Mouse (Mus musculus): ENCODE measurements around the gene Ptgdr2. TPM values are rescaled to one million over a fixed set of nuclear protein-coding genes. Genes with fewer than 3 reads are reported as not detected.
A peak's percentile ranks its signal among the peaks of the same experiment; 100 is the strongest.

The Ptgdr2 gene
- total RNA-seq, 2 experiments from 2014 or later: 0.12 to 0.23 TPM

DNA sequence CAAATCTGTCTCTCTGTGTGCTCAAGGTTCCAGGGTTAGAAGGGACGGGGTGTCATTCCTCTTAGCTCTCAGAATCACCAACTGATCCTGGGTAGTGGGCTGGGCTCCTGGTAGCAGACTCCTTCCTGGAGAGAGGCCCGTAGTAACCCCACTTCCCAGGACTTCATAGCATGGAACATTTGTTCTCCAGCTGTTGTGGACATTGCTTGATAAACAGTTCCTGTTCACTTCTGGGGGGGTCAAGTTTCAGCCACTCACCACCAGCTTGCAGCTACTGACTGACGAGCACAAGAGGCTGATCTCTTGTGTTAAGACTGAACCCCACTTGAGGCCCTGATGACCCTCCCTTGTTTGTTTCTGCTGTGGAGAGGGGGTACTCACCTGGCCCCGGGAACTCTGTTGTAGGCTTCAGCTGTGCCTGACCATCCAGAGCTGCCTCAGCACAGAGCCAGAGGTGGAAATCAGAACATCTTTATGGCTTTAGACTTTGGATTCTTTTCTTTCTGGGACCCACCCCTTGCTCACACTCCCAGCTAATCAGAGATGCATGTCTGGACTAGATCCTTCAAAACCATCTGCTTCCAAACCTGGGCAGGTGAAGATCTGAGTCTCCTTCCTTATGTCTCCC, 37.4 kb downstream of the Ptgdr2 start, which contains the start of gene Ms4a10:
TSS of gene Ms4a10 (minus strand) at position 433 of the 628 bp plus-strand sequence.
- no peak for DNase-seq (ENCODE audit: low spot score in 2 of 2)

DNA sequence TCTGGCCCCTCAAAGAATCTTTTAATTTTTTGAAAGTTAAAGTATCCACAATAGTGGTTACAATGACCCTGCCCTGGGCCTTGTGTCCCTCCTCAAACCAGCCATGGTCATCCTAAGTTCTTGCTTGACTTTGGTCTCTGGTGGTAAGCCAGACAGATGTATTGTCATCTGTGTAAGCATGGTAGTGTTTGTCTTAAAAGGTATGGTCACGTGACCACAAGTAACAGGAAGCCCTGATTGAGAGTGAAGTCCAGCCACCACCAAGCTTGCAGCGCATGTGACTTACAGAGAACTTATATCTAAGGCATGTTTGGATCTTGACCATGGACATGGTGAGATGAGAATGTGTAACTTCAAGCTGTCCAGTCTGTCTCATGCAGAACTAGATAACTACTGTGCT, 38.2 kb downstream of the Ptgdr2 start:
- DNase-seq (ENCODE audit: low spot score in 2 of 2): no peak

DNA sequence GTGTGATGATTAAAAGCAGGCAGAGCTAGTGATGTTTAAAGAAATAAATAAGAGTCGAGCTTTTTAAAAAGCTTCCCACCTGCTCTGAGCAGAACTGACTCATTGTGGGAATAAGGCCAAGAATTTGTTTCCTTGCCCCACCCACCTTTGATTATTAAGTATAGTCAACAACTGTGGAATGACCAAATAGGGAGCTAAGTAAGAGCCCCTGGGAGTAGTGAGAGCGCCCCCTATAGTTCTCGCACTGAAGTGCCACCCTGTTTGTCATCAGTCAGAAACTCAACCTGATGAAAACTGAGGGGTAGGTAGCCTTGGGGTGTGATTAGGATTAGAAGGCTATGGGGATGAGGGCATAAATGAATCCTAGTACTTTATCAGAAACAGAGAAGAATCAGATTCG, 39.4 kb downstream of the Ptgdr2 start:
- DNase-seq (ENCODE audit: low spot score in 2 of 2): no peak

DNA sequence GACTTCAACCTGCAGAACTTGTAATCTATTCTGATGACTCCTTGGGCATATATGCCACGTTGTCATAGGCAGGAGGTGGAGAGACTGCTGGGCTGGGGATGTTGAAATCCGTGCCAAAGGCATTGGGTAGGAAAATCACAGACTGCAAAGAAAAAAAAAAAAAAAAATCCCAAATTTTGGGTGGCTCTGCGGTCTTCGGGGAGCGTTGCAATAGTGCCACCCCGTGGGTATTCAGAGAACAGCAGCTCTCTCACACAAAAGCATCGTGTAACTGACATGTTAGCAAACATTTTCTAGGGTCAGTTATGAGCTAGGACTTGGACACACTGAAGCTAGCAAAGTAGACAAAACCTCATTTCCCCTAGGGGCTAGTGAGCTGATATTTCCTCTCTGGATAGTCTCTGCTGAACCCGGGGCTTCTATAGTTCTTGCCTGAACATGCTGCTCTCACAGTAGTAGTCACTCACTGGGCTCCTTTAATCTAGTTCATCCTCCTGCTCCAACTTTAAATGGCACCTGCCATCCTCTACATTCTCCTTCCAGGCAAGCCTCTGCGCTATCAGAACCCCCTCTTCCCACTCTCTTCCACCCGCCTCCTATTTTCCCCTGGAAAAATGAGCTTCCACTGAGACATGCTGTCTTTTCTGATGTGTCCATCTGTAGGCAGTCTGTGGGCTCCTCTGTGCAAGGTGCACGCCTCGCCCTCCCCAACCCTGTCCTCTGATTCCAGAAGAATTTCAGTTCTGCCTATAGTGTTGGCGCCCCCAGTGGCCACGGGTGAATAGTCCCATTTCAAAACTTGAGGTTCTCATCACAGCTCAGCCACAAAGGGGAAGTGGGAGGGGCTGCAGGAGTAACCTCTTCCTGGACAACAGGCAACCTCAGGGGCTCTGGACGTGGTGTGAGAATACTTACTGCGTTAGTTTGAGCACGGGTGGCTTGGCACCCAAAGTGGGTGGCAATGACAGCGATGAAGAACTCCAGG, 42.5 kb downstream of the Ptgdr2 start:
- peak; percentile 29 to 77 for DNase-seq (ENCODE audit: low spot score in 2 of 2)

DNA sequence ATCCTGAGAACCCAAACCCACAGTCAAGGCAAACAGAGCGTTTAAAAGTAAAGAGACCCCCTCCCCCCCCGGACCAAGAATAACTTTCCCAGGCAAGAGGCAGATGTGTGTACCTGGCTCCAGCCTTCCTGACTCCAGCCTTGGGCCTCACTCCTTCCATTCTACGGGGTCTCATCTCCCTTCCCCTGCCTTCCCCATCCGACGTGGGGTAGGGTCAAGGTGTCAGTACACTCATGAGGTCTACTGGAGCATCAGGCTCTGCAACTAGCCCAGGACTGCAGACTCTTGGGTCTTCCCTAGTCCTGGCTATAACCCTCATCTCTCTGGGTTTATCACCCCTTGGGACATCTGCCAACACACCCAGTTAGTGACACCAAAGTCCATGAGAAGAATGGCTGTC, 43.2 kb downstream of the Ptgdr2 start:
- no peak for DNase-seq (ENCODE audit: low spot score in 2 of 2)

DNA sequence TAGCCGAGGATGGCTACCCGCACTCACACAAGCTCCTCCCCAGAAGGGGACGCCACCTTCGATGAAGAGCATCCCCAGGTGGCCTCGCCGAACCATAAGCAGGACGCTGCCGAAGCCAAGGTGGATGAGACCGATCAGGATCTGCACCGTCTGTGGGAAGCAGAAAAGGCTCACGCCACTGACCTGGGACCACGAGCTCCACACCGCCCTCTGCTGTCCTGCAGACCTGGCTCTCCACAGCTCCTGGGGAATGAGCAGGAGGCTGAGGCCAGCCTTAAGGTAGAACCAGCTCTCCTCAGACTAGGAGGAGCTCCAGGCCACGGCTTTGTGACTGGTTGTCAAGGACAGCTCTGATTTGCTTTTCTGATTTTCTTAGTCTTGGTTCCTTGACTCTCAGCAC, 46.2 kb downstream of the Ptgdr2 start:
- no peak for DNase-seq (ENCODE audit: low spot score in 2 of 2)

DNA sequence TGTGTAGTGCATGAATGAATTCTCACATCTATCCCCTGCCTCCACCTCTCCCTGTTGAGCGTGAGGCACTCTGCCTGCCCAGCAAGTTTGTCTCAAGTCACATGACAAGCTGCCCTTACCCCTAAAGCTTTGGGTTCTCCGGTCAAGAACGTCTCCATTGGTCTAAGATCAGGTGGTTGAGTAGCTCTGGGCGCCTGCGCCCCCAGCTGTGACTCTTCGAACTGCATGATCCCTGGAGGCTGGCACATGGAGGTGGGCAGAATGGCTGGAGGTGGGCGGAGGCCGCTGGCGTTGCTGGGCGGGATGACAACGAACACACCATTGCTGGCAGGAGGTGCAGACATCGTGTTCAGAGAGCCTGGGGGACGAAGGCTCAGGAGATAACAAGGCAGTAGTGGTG, 47.6 kb downstream of the Ptgdr2 start:
- DNase-seq (ENCODE audit: low spot score in 2 of 2): no peak

DNA sequence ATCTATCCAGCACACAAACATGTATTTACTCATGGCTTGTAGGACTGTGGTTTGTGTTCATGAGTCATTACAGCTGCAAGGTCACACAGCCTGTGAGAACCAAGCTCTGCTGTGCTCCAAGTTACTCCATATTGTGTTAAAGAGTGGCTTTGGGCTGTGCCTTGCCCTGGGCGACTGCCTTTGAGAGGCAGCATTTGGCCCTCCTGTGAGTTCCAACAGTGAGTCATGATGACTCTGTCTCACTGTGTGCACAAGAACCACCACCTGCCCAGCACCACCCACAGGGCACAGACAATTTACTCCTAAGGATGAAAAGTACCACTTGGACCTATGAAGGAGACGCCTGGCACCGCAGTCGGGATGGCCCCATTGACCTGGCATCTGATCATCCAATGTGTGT, 48.9 kb downstream of the Ptgdr2 start:
- no peak for DNase-seq (ENCODE audit: low spot score in 2 of 2)

DNA sequence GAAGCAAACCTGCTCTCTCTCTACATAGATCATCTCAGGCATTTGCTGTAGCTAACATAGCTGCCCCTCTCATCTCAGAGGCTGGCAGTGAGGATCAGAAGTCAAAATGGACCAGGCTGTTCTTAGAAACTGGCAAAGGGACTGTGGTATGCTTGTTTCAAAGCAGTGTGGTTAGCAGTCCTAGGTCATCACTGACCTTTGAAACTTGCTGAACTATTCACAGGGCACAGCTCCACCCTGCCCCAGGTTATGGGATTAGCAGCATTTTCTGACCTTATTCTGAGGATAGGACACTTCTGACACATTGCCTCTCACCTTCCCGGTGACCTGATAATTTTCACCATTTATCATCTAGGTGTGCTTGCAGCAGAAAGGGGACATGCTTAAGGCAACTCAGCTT, 51.6 kb downstream of the Ptgdr2 start:
- no peak for DNase-seq (ENCODE audit: low spot score in 2 of 2)

DNA sequence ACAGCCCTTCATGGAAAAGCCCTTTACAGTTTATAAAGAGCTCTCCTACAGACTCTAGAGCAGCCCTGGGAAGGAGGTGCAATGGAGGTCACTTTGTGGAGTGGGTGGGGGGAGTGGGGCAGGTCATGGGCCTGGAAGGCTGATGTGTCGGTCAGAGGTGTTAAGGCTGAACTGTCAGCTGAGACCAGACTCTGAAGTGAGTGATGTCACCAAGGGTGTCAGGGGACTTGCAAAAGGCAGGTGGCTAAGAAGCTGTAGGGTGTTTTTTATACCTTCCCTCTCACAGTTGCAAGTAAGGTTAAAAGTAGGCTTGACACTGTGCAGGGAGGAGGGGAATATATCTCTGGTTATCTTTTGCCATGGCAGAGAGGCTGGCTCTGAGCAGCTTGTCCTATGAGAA, 53.8 kb downstream of the Ptgdr2 start:
- no peak for DNase-seq (ENCODE audit: low spot score in 2 of 2)

DNA sequence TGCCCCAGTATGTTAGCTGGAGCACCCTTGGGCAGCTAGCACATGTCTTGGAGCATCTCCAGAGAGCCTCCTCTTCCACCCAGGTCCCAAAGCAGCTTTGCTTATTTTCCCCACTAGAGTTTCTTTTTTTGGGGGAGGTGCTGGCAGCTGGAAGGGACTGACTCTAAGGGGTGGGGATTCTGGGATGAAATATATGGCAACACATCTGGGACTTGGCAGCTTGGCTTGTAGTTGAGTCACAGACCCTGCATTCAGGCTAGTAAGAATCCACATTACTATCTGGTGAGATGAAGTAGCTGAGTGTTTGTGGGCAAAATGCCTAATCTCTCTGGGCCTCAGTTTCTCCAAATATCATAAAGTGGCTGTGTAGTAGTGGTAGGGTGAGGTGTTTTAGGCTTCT, 55.0 kb downstream of the Ptgdr2 start:
- no peak for DNase-seq (ENCODE audit: low spot score in 2 of 2)

Other genes starting within 250 kb of the Ptgdr2 start
- gene Vps37c, start 248.4 kb upstream of the Ptgdr2 start, total RNA-seq (2021): 10 to 100 TPM; 19.3 to 23.1 TPM
- not detected for gene Cd5, start 198.2 kb upstream of the Ptgdr2 start, total RNA-seq (2021)
- under 1 TPM in 1 of 2 experiments, not detected in 1; 0.57 TPM for gene Cd6, start 107.1 kb upstream of the Ptgdr2 start, total RNA-seq (2021)
- gene Slc15a3, start 97.4 kb upstream of the Ptgdr2 start, total RNA-seq (2021): 1 to 10 TPM in 1 of 2 experiments, under 1 TPM in 1; 0.89 to 1.4 TPM
- gene Tmem132a, start 67.2 kb upstream of the Ptgdr2 start, total RNA-seq (2021): 100 to 1,000 TPM; 148 to 178 TPM
- gene Tmem109, start 55.2 kb upstream of the Ptgdr2 start, total RNA-seq (2021): 10 to 100 TPM; 46.9 to 51.0 TPM
- 100 to 1,000 TPM; 197 to 217 TPM for gene Prpf19, start 41.9 kb upstream of the Ptgdr2 start, total RNA-seq (2021)
- gene Zp1, start 16.5 kb upstream of the Ptgdr2 start, total RNA-seq (2021): not detected
- 1 to 10 TPM; 8.2 to 8.5 TPM for gene Ccdc86, start 12.1 kb downstream of the Ptgdr2 start, total RNA-seq (2021)
- not detected for gene Ms4a10, start 37.5 kb downstream of the Ptgdr2 start, total RNA-seq (2021)
- not detected for gene Ms4a15, start 56.1 kb downstream of the Ptgdr2 start, total RNA-seq (2021)
- gene Ms4a18, start 80.9 kb downstream of the Ptgdr2 start, total RNA-seq (2021): not detected
- under 1 TPM in 1 of 2 experiments, not detected in 1; 0.30 TPM for gene Ms4a8a, start 143.9 kb downstream of the Ptgdr2 start, total RNA-seq (2021)
- not detected for gene 1700017D01Rik, start 193.7 kb downstream of the Ptgdr2 start, total RNA-seq (2021)
- gene 1700025F22Rik, start 228.2 kb downstream of the Ptgdr2 start, total RNA-seq (2021): not detected